Mouse (Mus musculus): ENCODE results near the gene Ankrd34a. TPM values are rescaled to one million over a fixed set of nuclear protein-coding genes. Genes with fewer than 3 reads are reported as not detected.

The Ankrd34a gene
- polyA plus RNA-seq, 1 experiment = not detected

- Histone ChIP-seq H3K4me3 (ENCODE audit: insufficient read depth, low read depth, low read length) (no peak overlapping the region), H3K4me1 (ENCODE audit: control insufficient read depth, insufficient read depth, low read length) (peaks cover 5% of the 10 kb centered on the region), H3K27ac (ENCODE audit: insufficient read depth, low read depth, low read length) (no peak overlapping the region)
- WGBS = 87% methylated on average over 4 of the region's 4 CpGs
- no peak for TF ChIP-seq CTCF (IDR thresholded peaks at IDR 0.05; ENCODE audit: insufficient read depth, low read depth, low read length)
- TF ChIP-seq POLR2A (IDR thresholded peaks at IDR 0.05; ENCODE audit: insufficient read depth, low read depth, low read length) = no peak
These were observed 10.2 kb downstream of the Ankrd34a start for GRCm38 (mm10) chr3:96606618-96607017.

GRCm38 (mm10) chr3:96617941-96618340 is 21.5 kb downstream of the Ankrd34a start:
- H3K27ac ChIP-seq (ENCODE audit: insufficient read depth, low read depth, low read length) = no peak overlapping the region
- H3K4me1 ChIP-seq (ENCODE audit: control insufficient read depth, insufficient read depth, low read length) = no peaks in the 10 kb centered on the region
- no peak for TF ChIP-seq CTCF (IDR thresholded peaks at IDR 0.05; ENCODE audit: insufficient read depth, low read depth, low read length)
- TF ChIP-seq POLR2A (IDR thresholded peaks at IDR 0.05; ENCODE audit: insufficient read depth, low read depth, low read length) = no peak
- no peak overlapping the region for H3K4me3 ChIP-seq (ENCODE audit: insufficient read depth, low read depth, low read length)
- WGBS = 91% methylated on average over 3 of the region's 3 CpGs

GRCm38 (mm10) chr3:96623201-96623600 is 26.8 kb downstream of the Ankrd34a start:
- no peaks in the 10 kb centered on the region for H3K4me1 ChIP-seq (ENCODE audit: control insufficient read depth, insufficient read depth, low read length)
- H3K27ac ChIP-seq (ENCODE audit: insufficient read depth, low read depth, low read length) = no peak overlapping the region
- 91% methylated on average over 4 of the region's 4 CpGs for WGBS
- TF ChIP-seq POLR2A (IDR thresholded peaks at IDR 0.05; ENCODE audit: insufficient read depth, low read depth, low read length) = no peak
- H3K4me3 ChIP-seq (ENCODE audit: insufficient read depth, low read depth, low read length) = no peak overlapping the region

GRCm38 (mm10) chr3:96629729-96630600 is 33.5 kb downstream of the Ankrd34a start, which contains the start of gene Rbm8a:
Gene Rbm8a (plus strand): TSS chr3:96629933.
- H3K27ac ChIP-seq (ENCODE audit: insufficient read depth, low read depth, low read length) = peak within 1 kb of the TSS; percentile 83
- TF ChIP-seq CTCF (IDR thresholded peaks at IDR 0.05; ENCODE audit: insufficient read depth, low read depth, low read length) (no peak), POLR2A (IDR thresholded peaks at IDR 0.05; ENCODE audit: insufficient read depth, low read depth, low read length) (peak; percentile 86)
- H3K4me1 ChIP-seq (ENCODE audit: control insufficient read depth, insufficient read depth, low read length) = peaks cover 2% of the 10 kb centered on the region; the same call in 1 of the 2 replicates
- peak within 1 kb of the TSS; percentile 79 for H3K4me3 ChIP-seq (ENCODE audit: insufficient read depth, low read depth, low read length)
- under 1% methylated on average over 48 of the region's 48 CpGs for WGBS

GRCm38 (mm10) chr3:96632058-96632457 is 35.6 kb downstream of the Ankrd34a start:
- H3K4me3 ChIP-seq (ENCODE audit: insufficient read depth, low read depth, low read length) = no peak overlapping the region
- TF ChIP-seq POLR2A (IDR thresholded peaks at IDR 0.05; ENCODE audit: insufficient read depth, low read depth, low read length) (no peak), CTCF (IDR thresholded peaks at IDR 0.05; ENCODE audit: insufficient read depth, low read depth, low read length) (no peak)

GRCm38 (mm10) chr3:96634015-96634414 is 37.6 kb downstream of the Ankrd34a start:
- Histone ChIP-seq H3K4me1 (ENCODE audit: control insufficient read depth, insufficient read depth, low read length) (peaks cover 8% of the 10 kb centered on the region), H3K4me3 (ENCODE audit: insufficient read depth, low read depth, low read length) (no peak overlapping the region), H3K27ac (ENCODE audit: insufficient read depth, low read depth, low read length) (no peak overlapping the region)
- TF ChIP-seq CTCF (IDR thresholded peaks at IDR 0.05; ENCODE audit: insufficient read depth, low read depth, low read length) (no peak), POLR2A (IDR thresholded peaks at IDR 0.05; ENCODE audit: insufficient read depth, low read depth, low read length) (no peak)
- WGBS = 85% methylated on average over 1 of the region's 1 CpGs

More at GRCm38 (mm10) chr3:96632058-96632457, 35.6 kb downstream of the Ankrd34a start:
- H3K27ac ChIP-seq (ENCODE audit: insufficient read depth, low read depth, low read length) = no peak overlapping the region
- peaks cover 9% of the 10 kb centered on the region for H3K4me1 ChIP-seq (ENCODE audit: control insufficient read depth, insufficient read depth, low read length)

GRCm38 (mm10) chr3:96634928-96635879 is 38.8 kb downstream of the Ankrd34a start, which contains the start of the genes Pex11b and Gm42957:
Gene Pex11b (plus strand): TSS chr3:96635376.
Gene Gm42957 (plus strand): TSS chr3:96635474.
- peak within 1 kb of the TSS; percentile 73 for H3K27ac ChIP-seq (ENCODE audit: insufficient read depth, low read depth, low read length)
- WGBS = 2% methylated on average over 60 of the region's 60 CpGs
- TF ChIP-seq CTCF (IDR thresholded peaks at IDR 0.05; ENCODE audit: insufficient read depth, low read depth, low read length) (0 out of 2 replicates have a peak, but pooled peaks have one; percentile 10), POLR2A (IDR thresholded peaks at IDR 0.05; ENCODE audit: insufficient read depth, low read depth, low read length) (peak; percentile 67)
- H3K4me1 ChIP-seq (ENCODE audit: control insufficient read depth, insufficient read depth, low read length) = peaks cover 8% of the 10 kb centered on the region
- peak within 1 kb of the TSS; percentile 84 for H3K4me3 ChIP-seq (ENCODE audit: insufficient read depth, low read depth, low read length)

GRCm38 (mm10) chr3:96635906-96636305 is 39.5 kb downstream of the Ankrd34a start:
- TF ChIP-seq CTCF (IDR thresholded peaks at IDR 0.05; ENCODE audit: insufficient read depth, low read depth, low read length) (no peak), POLR2A (IDR thresholded peaks at IDR 0.05; ENCODE audit: insufficient read depth, low read depth, low read length) (no peak)
- H3K4me3 ChIP-seq (ENCODE audit: insufficient read depth, low read depth, low read length) = peak overlapping the region; percentile 84
- WGBS = 8% methylated on average over 15 of the region's 15 CpGs
- H3K4me1 ChIP-seq (ENCODE audit: control insufficient read depth, insufficient read depth, low read length) = peaks cover 8% of the 10 kb centered on the region
- peak overlapping the region; percentile 73 for H3K27ac ChIP-seq (ENCODE audit: insufficient read depth, low read depth, low read length)

All from olfactory bulb, adult 2 months (tissue).